Mouse (Mus musculus) MEL (cell line): ENCODE results near the gene Med13l. TPM values are rescaled to one million over a fixed set of nuclear protein-coding genes. Genes with fewer than 3 reads are reported as not detected.

ENCODE experiments used
- DNase-seq: peaks from one replicate; pipeline ENCODE4 v3.0.0; 2011; ENCODE audit warnings: low read depth, low spot score
- H3K27ac ChIP-seq: 2 replicates; pipeline ENCODE4 v1.5.1; 2012; ENCODE audit warnings: low read depth, mild to moderate bottlenecking, control low read depth, low read length, moderate library complexity; ENCODE audit not compliant: control insufficient read depth
- H3K27me3 ChIP-seq, 2 experiments: fragments of 150-350 bp in 1 of 2; sonication (generic) in 1 of 2; 2 replicates each; pipeline ENCODE4 v1.6.1; 2012; ENCODE audit warnings: low read length in 2 of 2, mild to moderate bottlenecking in 2 of 2, improper control_type of control experiment in 1 of 2, moderate library complexity in 1 of 2; ENCODE audit not compliant: insufficient read depth in 2 of 2, control insufficient read depth in 1 of 2
- H3K36me3 ChIP-seq, 2 experiments: 2 replicates each; pipeline ENCODE4 v1.6.1; 2012 to 2014; ENCODE audit warnings: low read length in 2 of 2, improper control_type of control experiment in 1 of 2, inconsistent platforms in 1 of 2, mild to moderate bottlenecking in 1 of 2; ENCODE audit not compliant: insufficient read depth in 2 of 2, control insufficient read depth in 1 of 2
- H3K4me1 ChIP-seq, 2 experiments: fragments of 150-350 bp in 1 of 2; sonication (generic) in 1 of 2; 2 replicates each; pipeline ENCODE4 v1.6.1; 2012; ENCODE audit warnings: low read length in 2 of 2, improper control_type of control experiment in 1 of 2, mild to moderate bottlenecking in 1 of 2; ENCODE audit not compliant: insufficient read depth in 2 of 2, control insufficient read depth in 1 of 2
- H3K4me3 ChIP-seq, 2 experiments: fragments of 150-350 bp in 1 of 2; sonication (generic) in 1 of 2; 2 replicates each; pipeline ENCODE4 v1.5.1; 2012; ENCODE audit warnings: low read depth in 2 of 2, low read length in 2 of 2, mild to moderate bottlenecking in 2 of 2, moderate library complexity in 2 of 2, control low read depth in 1 of 2, improper control_type of control experiment in 1 of 2; ENCODE audit not compliant: control insufficient read depth in 1 of 2, insufficient read depth in 1 of 2
- H3K79me2 ChIP-seq: 2 replicates; pipeline ENCODE4 v1.6.1; 2012; ENCODE audit warnings: mild to moderate bottlenecking, low read length, moderate library complexity; ENCODE audit not compliant: control insufficient read depth, poor library complexity, insufficient read depth
- H3K9ac ChIP-seq: 2 replicates; pipeline ENCODE4 v1.6.1; 2012; ENCODE audit warnings: low read depth, mild to moderate bottlenecking, control low read depth, low read length, moderate library complexity; ENCODE audit not compliant: control insufficient read depth, poor library complexity, severe bottlenecking
- H3K9me3 ChIP-seq: fragments of 150-350 bp; sonication (generic); replicated peaks from 2 replicates; pipeline ENCODE4 v1.6.1; 2012; ENCODE audit warnings: mild to moderate bottlenecking, low read length, improper control_type of control experiment, moderate library complexity; ENCODE audit not compliant: insufficient read depth
- BHLHE40 ChIP-seq: IDR thresholded peaks from 2 replicates; pipeline ENCODE4 v1.6.1; 2012; ENCODE audit warnings: low read depth, mild to moderate bottlenecking, inconsistent platforms, low read length, improper control_type of control experiment, borderline replicate concordance
- CTCF ChIP-seq, 3 experiments: IDR thresholded peaks in 2 of 3; conservative IDR thresholded peaks in 1 of 3; 2 replicates each; pipeline ENCODE4 v1.5.1; 2011 to 2012; ENCODE audit warnings: low read length in 3 of 3, low read depth in 2 of 3, mild to moderate bottlenecking in 2 of 3, improper control_type of control experiment in 1 of 3, inconsistent platforms in 1 of 3, mixed read lengths in 1 of 3, moderate library complexity in 1 of 3; ENCODE audit not compliant: control insufficient read depth in 1 of 3, insufficient read depth in 1 of 3, poor library complexity in 1 of 3, severe bottlenecking in 1 of 3
- E2F4 ChIP-seq: IDR thresholded peaks from 2 replicates; pipeline ENCODE4 v1.6.1; 2011; ENCODE audit warnings: low read depth, low read length, improper control_type of control experiment, borderline replicate concordance
- ETS1 ChIP-seq: IDR thresholded peaks from 2 replicates; pipeline ENCODE4 v1.6.1; 2012; ENCODE audit warnings: low read depth, mild to moderate bottlenecking, inconsistent platforms, low read length, improper control_type of control experiment, moderate library complexity
- GABPA ChIP-seq: IDR thresholded peaks from 2 replicates; pipeline ENCODE4 v1.6.1; 2012; ENCODE audit warnings: low read depth, mild to moderate bottlenecking, inconsistent platforms, low read length, improper control_type of control experiment, moderate library complexity
- GATA1 ChIP-seq: IDR thresholded peaks from 2 replicates; pipeline ENCODE4 v1.6.1; 2011; ENCODE audit warnings: low read depth, low read length, improper control_type of control experiment
- JUND ChIP-seq: IDR thresholded peaks from 2 replicates; pipeline ENCODE4 v1.6.1; 2011; ENCODE audit warnings: low read depth, mild to moderate bottlenecking, improper control_type of control experiment, low read length
- KAT2A ChIP-seq: conservative IDR thresholded peaks from 2 replicates; pipeline ENCODE4 v1.6.1; 2012; ENCODE audit warnings: low read depth, low read length, improper control_type of control experiment, inconsistent platforms
- MEF2A ChIP-seq: IDR thresholded peaks from 2 replicates; pipeline ENCODE4 v1.6.1; 2014; ENCODE audit warnings: low read depth, mild to moderate bottlenecking, inconsistent platforms, low read length, improper control_type of control experiment; ENCODE audit not compliant: poor library complexity, insufficient replicate concordance, severe bottlenecking; ENCODE audit errors: extremely low read depth
- MYC ChIP-seq: IDR thresholded peaks from 2 replicates; pipeline ENCODE4 v1.6.1; 2011; ENCODE audit warnings: low read depth, mild to moderate bottlenecking, low read length, improper control_type of control experiment, moderate library complexity
- NRF1 ChIP-seq: IDR thresholded peaks from 2 replicates; pipeline ENCODE4 v1.6.1; 2014; ENCODE audit warnings: low read depth, mild to moderate bottlenecking, inconsistent platforms, low read length, improper control_type of control experiment, moderate library complexity; ENCODE audit not compliant: poor library complexity, insufficient read depth, severe bottlenecking
- POLR2A ChIP-seq, 2 experiments: IDR thresholded peaks; 2 replicates each; pipeline ENCODE4 v1.6.1; 2011 to 2012; ENCODE audit warnings: low read length in 2 of 2, mild to moderate bottlenecking in 2 of 2, control low read depth in 1 of 2, improper control_type of control experiment in 1 of 2, low read depth in 1 of 2, moderate library complexity in 1 of 2; ENCODE audit not compliant: control insufficient read depth in 1 of 2, insufficient read depth in 1 of 2, poor library complexity in 1 of 2
- RAD21 ChIP-seq: IDR thresholded peaks from 2 replicates; pipeline ENCODE4 v1.6.1; 2011; ENCODE audit warnings: mild to moderate bottlenecking, low read depth, low read length, improper control_type of control experiment
- RCOR1 ChIP-seq: IDR thresholded peaks from 2 replicates; pipeline ENCODE4 v1.6.1; 2012; ENCODE audit warnings: low read depth, mild to moderate bottlenecking, inconsistent platforms, low read length, improper control_type of control experiment
- SIN3A ChIP-seq: IDR thresholded peaks from 2 replicates; pipeline ENCODE4 v1.6.1; 2012; ENCODE audit warnings: low read length, improper control_type of control experiment, inconsistent platforms
- SMC3 ChIP-seq: IDR thresholded peaks from 2 replicates; pipeline ENCODE4 v1.6.1; 2011; ENCODE audit warnings: low read depth, low read length, improper control_type of control experiment
- UBTF ChIP-seq: IDR thresholded peaks from 2 replicates; pipeline ENCODE4 v1.6.1; 2012; ENCODE audit warnings: low read depth, mild to moderate bottlenecking, inconsistent platforms, low read length, improper control_type of control experiment, moderate library complexity, borderline replicate concordance; ENCODE audit not compliant: insufficient read depth
- USF1 ChIP-seq: IDR thresholded peaks from 2 replicates; pipeline ENCODE4 v1.6.1; 2014; ENCODE audit warnings: low read depth, mild to moderate bottlenecking, inconsistent platforms, low read length, improper control_type of control experiment, moderate library complexity
- ZC3H11A ChIP-seq: IDR thresholded peaks from 2 replicates; pipeline ENCODE4 v1.6.1; 2012; ENCODE audit warnings: low read depth, mild to moderate bottlenecking, inconsistent platforms, low read length, improper control_type of control experiment
- ZNF384 ChIP-seq: IDR thresholded peaks from 2 replicates; pipeline ENCODE4 v1.6.1; 2012; ENCODE audit warnings: low read depth, mild to moderate bottlenecking, inconsistent platforms, low read length, improper control_type of control experiment
- polyA plus RNA-seq, 2 experiments: library from polyadenylated mRNA; stranded (reverse) in 1 of 2; unstranded in 1 of 2; fragments of >175 nt in 1 of 2; fragments of >200 nt in 1 of 2; gene quantifications; 2 replicates each; pipeline versions ENCODE4 v1.2.1 to v1.2.4; 2012; ENCODE audit warnings: low replicate concordance in 2 of 2, low read depth in 1 of 2; ENCODE audit not compliant: insufficient read length in 2 of 2, insufficient read depth in 1 of 2, missing spikeins in 1 of 2
- total RNA-seq: library from RNA; depleted of rRNA; stranded (reverse); fragments of 300-350 nt; gene quantifications from 2 replicates; pipeline ENCODE4 v1.2.3, GENCODE M21; 2012

Med13l gene
- total and polyA plus RNA-seq, 3 experiments, result 13.4 to 16.1 TPM; not detected in 1

GRCm38 (mm10) chr5:118661751-118662150, 101.3 kb downstream of the Med13l start:
- Histone ChIP-seq H3K36me3 (peaks cover 0 to 7% of the 10 kb centered on the region in 2 experiments; a peak in 2 of 4 replicates), H3K27ac (no peak overlapping the region), H3K4me1 (peaks cover 0 to 7% of the 10 kb centered on the region in 2 experiments; a peak in 2 of 4 replicates), H3K27me3 (no peaks in the 10 kb centered on the region), H3K9ac (no peak overlapping the region), H3K4me3 (no peak overlapping the region), H3K79me2 (peaks cover 4% of the 10 kb centered on the region; the same call in 1 of the 2 replicates), H3K9me3 (no peaks in the 10 kb centered on the region)
- no peak for DNase-seq
- TF ChIP-seq UBTF (no peak), E2F4 (no peak), ZC3H11A (no peak), NRF1 (no peak)

DNA sequence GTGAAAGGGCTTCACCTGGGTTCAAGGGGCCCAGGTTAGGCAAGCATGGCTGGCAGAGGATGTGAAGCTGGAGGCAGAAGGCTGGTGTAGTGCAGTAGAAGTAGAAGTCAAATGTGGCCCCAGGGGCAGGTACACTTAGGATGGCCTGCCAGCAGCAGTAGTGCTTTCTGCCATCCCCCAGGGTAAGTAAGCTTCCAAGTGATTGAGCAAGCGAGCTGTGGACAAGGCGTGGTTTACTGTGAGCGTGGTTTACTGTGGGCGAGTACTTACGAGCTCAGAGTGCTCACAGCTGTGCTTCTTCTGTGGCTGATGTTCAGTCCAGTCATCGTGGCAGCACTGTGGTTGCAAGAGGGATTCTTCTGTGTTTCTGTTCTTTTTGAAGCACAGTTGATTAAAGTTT, 103.5 kb downstream of the Med13l start:
- Histone ChIP-seq H3K4me1 (peaks cover 0 to 5% of the 10 kb centered on the region in 2 experiments; a peak in 2 of 4 replicates), H3K4me3 (no peak overlapping the region), H3K79me2 (peaks cover 6% of the 10 kb centered on the region; the same call in 1 of the 2 replicates), H3K9me3 (no peaks in the 10 kb centered on the region), H3K36me3 (peaks cover 0 to 5% of the 10 kb centered on the region in 2 experiments; a peak in 2 of 4 replicates), H3K27ac (no peak overlapping the region), H3K9ac (no peak overlapping the region), H3K27me3 (no peaks in the 10 kb centered on the region)
- peak; percentile 37 for DNase-seq
- no peak for TF ChIP-seq GABPA

GRCm38 (mm10) chr5:118665023-118665422, 104.5 kb downstream of the Med13l start:
- H3K4me1 ChIP-seq, result peaks cover 0 to 4% of the 10 kb centered on the region in 2 experiments; a peak in 1 of 4 replicates
- TF ChIP-seq RCOR1, result no peak
- TF ChIP-seq POLR2A (IDR thresholded peaks at IDR 0.05; ENCODE audit: control insufficient read depth in 1 of 2, insufficient read depth in 1 of 2, low read depth in 1 of 2, low read length in 2 of 2, poor library complexity in 1 of 2), result no peak
- no peak for TF ChIP-seq KAT2A
- TF ChIP-seq JUND, result no peak
- no peak for TF ChIP-seq SMC3
- TF ChIP-seq ZNF384, result no peak
- no peak for TF ChIP-seq ETS1
- no peak for TF ChIP-seq RAD21
- TF ChIP-seq CTCF (IDR thresholded peaks at IDR 0.05 in 2 of 3, conservative IDR thresholded peaks at IDR 0.05 in 1 of 3; ENCODE audit: control insufficient read depth in 1 of 3, insufficient read depth in 1 of 3, low read depth in 2 of 3, low read length in 3 of 3, poor library complexity in 1 of 3, severe bottlenecking in 1 of 3), result no peak
- TF ChIP-seq USF1, result no peak
- no peak for TF ChIP-seq MYC
- no peak for TF ChIP-seq BHLHE40
- TF ChIP-seq ZC3H11A, result no peak
- no peak for TF ChIP-seq SIN3A
- no peak for TF ChIP-seq GATA1
- no peak for TF ChIP-seq MEF2A
- no peaks in the 10 kb centered on the region for H3K9me3 ChIP-seq
- no peaks in the 10 kb centered on the region for H3K36me3 ChIP-seq
- H3K27ac ChIP-seq, result no peak overlapping the region
- H3K79me2 ChIP-seq, result peaks cover 6% of the 10 kb centered on the region; the same call in 1 of the 2 replicates
- H3K27me3 ChIP-seq, result no peaks in the 10 kb centered on the region
- H3K4me3 ChIP-seq, result no peak overlapping the region
- no peak overlapping the region for H3K9ac ChIP-seq
- no peak for DNase-seq
